Mouse (Mus musculus) lung, adult 2 months (tissue): ENCODE results near the gene Lsp1.

Source experiments
- CTCF ChIP-seq: fragments of 200-500 bp; IDR thresholded peaks from 2 replicates; pipeline ENCODE4 v1.5.1; 2011; ENCODE audit warnings: mild to moderate bottlenecking, low read length, control low read depth; ENCODE audit not compliant: insufficient read depth
- POLR2A ChIP-seq: fragments of 200-500 bp; IDR thresholded peaks from 2 replicates; pipeline ENCODE4 v1.6.1; 2011; ENCODE audit warnings: low read depth, mild to moderate bottlenecking, control low read depth, low read length, borderline replicate concordance; ENCODE audit errors: extremely low read depth

- TF ChIP-seq CTCF (no peak), POLR2A (no peak)
These were observed 20.6 kb upstream of the Lsp1 start for GRCm38 (mm10) chr7:142439966-142440365.
